Mouse (Mus musculus): Measurements from ENCODE around the gene 1700014D04Rik.
"Not testable (repeated sequence)": the region's sequence is repeated elsewhere in the genome, so short reads cannot be mapped to it uniquely, and the experiment has no call there.

The 1700014D04Rik gene

GRCm38 (mm10) chr13:59746711-59747110 is at the start of gene 1700014D04Rik:
TSS of gene 1700014D04Rik (minus strand) at chr13:59746752.
- in situ Hi-C loops (cut with MboI; ENCODE audit: low sequenced_read_pairs): loop anchor here (25.0 kb wide), 1 partner anchor 309 kb away; no protein-coding TSS in a partner anchor

DNA sequence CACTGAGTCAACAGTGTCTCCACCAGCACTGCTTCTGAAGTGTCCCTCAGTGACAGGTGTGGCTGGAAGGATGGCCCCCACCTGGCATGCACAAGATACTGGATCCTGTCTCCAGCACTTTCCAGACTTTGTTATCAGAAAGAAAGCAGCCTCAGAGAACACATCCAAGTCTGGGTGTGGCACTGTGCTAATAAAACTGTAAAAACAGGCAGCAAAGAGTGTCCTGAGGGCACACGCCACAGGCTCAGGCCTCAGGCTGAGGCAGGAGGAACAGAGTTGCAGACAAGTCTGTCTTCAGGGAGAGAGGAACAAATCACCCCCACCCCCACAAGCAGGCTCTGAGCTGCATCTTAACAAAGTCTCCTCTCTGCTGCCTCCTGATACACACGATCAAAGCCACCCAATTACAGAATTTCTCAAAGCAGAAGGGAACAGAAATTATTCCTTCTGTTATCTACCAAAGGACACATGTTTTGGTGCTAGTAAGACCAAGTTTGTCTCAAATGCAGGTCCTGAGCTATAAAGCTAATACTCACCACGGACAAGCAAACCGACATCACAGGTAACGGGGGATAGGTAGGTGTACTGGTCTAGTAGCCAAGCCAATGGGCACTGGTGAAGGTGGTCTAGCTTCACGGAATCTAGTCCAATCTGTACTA is 49.4 kb upstream of the 1700014D04Rik start:
- in situ Hi-C loops (cut with MboI; ENCODE audit: low sequenced_read_pairs): no loop called here

- in situ Hi-C loops (cut with MboI; ENCODE audit: low sequenced_read_pairs): no loop called here
Observed at GRCm38 (mm10) chr13:59794786-59795185, 48.2 kb upstream of the 1700014D04Rik start.

DNA sequence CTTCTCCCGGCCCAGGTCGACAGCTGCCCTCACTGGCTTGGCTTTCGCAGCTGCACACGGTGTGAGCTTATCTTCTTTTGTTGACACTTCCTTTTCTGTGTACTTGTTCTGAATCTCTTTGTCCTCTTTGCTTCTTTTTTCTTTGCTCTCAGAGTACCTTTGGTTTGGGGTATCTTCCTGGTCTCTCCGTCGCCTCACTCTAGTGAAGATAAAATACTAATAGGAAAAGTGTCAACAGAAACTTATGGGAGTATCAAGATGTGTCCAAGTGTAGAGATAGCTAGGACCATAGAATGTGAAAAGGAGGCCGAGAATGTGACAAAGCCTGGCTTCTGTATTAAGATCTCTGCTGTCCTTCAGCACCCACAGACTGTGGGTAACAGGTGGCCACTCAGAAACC is 35.6 kb upstream of the 1700014D04Rik start, which contains the start of gene Gm49354:
Gm49354 (minus strand) TSS at position 101 of the 400 bp plus-strand sequence.
- in situ Hi-C loops (cut with MboI; ENCODE audit: low sequenced_read_pairs): no loop called here

DNA sequence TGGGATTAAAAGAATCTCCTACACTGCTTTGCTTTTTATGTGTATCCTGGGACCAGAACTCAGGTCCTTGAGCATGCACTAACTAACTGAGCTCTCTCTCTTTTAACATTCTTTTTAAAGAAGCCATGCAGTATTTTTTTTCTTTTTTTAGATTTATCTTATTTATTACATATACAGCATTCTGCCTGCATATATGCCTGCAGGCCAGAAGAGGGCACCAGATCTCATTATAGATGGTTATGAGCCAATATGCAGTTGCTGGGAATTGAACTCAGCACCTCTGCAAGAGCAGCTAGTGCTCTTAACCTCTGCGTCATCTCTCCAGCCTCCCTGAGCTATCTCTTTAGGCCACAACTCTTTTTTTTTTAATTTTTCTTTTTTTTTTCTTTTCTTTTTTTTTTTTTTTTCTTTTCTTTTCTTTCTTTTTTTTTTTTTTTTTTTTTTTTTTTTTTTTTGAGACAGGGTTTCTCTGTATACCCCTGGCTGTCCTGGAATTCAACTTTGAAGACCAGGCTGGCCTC is 33.3 kb upstream of the 1700014D04Rik start:
- in situ Hi-C loops (cut with MboI; ENCODE audit: low sequenced_read_pairs): not testable (repeated sequence)

DNA sequence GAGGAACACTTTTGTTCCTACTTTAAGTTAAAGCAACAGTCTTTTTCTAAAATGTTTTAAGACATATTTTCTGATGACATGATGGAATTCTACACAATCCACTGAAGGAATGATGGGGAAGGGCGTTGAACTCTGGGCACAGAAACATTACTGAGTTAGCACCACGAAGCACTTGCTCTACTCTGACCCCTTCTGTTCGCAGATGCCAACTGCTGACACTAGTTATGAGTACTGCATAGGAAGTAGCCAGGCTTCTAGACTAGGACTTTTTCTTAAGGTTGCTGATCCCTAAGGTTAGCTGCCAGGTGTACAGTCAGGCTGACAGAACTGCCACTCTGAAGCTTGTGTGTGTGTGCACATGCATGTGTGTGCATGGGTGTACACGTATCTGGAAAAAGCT is 32.7 kb upstream of the 1700014D04Rik start:
- in situ Hi-C loops (cut with MboI; ENCODE audit: low sequenced_read_pairs): no loop called here

GRCm38 (mm10) chr13:59775168-59775567 is 28.6 kb upstream of the 1700014D04Rik start:
- in situ Hi-C loops (cut with MboI; ENCODE audit: low sequenced_read_pairs): no loop called here

DNA sequence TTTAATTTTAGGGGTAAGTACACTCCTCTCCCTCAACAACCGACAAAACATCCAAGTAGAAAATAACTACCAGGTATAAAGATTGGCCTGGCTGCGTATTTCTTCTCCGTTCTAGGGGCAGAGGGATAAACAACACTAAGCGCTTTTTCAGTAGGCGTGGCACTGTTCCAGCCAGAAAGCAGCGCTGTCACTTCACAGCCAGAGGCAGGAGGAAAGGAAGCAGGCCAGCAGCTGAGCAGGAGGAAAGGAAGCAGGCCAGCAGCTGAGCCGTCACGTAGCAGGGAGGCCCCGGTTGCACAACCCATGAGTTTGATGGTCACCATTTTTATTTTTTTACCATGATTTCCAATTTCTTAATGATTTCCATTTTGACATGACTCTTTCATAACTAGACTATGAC is 24.7 kb upstream of the 1700014D04Rik start:
- in situ Hi-C loops (cut with MboI; ENCODE audit: low sequenced_read_pairs): no loop called here

DNA sequence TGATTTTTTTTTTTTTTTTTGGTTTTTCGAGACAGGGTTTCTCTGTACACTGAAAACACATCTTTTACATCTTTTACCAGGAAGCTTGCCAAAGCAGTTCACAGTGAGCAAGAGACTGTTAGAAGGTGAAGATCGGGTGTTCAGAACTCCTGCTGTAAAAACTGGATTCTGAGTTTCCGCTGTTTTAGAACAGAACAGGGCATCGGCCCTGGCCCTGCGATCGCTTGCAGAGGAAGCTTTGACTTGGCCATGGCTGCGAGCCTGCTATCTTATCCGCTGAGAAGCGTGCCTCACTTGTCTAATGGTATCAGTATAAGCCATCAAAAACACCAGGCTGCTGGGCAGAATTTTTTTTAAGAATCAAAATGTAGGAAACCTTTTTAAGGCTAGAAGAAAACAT is 24.3 kb upstream of the 1700014D04Rik start:
- in situ Hi-C loops (cut with MboI; ENCODE audit: low sequenced_read_pairs): no loop called here

DNA sequence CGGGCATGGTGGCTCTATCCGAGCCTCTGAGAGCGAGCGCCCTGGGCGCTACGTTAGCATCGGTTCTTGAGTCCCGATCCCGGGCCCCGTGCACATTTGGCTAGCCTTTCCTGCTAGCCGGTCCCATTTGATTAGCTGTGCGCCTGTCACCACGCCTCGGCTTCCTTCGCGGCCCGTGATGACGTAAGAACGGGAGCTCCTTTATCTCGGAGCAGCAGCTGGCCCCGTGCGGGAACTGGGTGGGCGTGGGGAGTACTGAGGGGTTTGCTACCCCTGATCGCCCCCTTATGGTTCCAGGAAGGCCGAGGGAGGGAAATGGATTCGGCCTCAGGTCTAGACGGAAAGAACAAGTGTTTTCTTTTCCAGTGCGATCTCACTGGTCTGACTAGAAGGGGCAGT is 23.6 kb upstream of the 1700014D04Rik start:
- in situ Hi-C loops (cut with MboI; ENCODE audit: low sequenced_read_pairs): no loop called here

GRCm38 (mm10) chr13:59769296-59770163 is 23.0 kb upstream of the 1700014D04Rik start, which contains the start of gene Isca1:
TSS of gene Isca1 (minus strand) at chr13:59769810.
- in situ Hi-C loops (cut with MboI; ENCODE audit: low sequenced_read_pairs): no loop called here

- in situ Hi-C loops (cut with MboI; ENCODE audit: low sequenced_read_pairs): no loop called here
Observed at GRCm38 (mm10) chr13:59768531-59768930, 22.0 kb upstream of the 1700014D04Rik start.

- in situ Hi-C loops (cut with MboI; ENCODE audit: low sequenced_read_pairs): no loop called here
Observed at GRCm38 (mm10) chr13:59766786-59767515, 20.4 kb upstream of the 1700014D04Rik start.

DNA sequence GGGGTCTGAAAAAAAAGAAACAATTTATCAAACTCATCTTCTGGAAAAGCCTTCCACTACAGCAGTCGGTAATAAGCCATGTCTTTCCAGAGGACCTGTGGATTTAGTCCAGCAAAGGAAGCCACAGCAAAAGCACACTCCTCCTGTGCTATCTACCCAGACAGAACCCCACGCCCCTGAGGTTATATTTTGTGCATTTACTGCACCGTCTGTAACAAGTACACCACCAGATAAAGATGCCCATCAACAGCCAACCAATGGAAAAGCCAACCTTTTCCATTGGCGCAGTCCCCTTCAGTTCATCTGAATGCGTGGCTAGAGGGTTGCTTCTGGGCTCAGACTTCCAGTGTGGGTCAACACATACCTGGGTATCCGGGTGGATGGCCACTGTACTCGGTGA is 16.2 kb upstream of the 1700014D04Rik start:
- in situ Hi-C loops (cut with MboI; ENCODE audit: low sequenced_read_pairs): no loop called here

DNA sequence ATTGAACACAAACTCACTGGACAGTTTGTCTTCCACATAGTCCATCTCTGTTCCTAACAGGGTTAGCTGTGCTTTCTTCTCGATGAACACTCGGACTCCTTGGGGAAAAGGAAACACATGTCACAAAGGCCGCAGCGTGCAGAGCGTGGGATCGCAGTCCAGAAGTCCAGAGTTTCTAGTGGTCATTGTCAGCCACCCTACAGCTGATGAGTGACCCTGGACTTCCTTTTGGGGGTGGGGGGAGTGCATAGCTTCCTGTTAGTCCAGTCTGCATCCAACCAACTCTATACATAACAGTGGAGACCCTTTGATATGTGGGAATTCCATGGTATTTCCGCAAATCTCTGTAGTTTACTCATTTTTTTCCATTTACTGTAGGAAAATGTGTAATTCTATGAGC is 10.4 kb upstream of the 1700014D04Rik start:
- in situ Hi-C loops (cut with MboI; ENCODE audit: low sequenced_read_pairs): no loop called here

GRCm38 (mm10) chr13:59750310-59750709 is 3.8 kb upstream of the 1700014D04Rik start:
- in situ Hi-C loops (cut with MboI; ENCODE audit: low sequenced_read_pairs): no loop called here

- in situ Hi-C loops (cut with MboI; ENCODE audit: low sequenced_read_pairs): loop anchor here (25.0 kb wide), 1 partner anchor 309 kb away; no protein-coding TSS in a partner anchor
Observed at GRCm38 (mm10) chr13:59746164-59746563, 388 bp downstream of the 1700014D04Rik start.

- in situ Hi-C loops (cut with MboI; ENCODE audit: low sequenced_read_pairs): loop anchor here (25.0 kb wide), 1 partner anchor 308 kb away; no protein-coding TSS in a partner anchor
Observed at GRCm38 (mm10) chr13:59745462-59745861, 1.1 kb downstream of the 1700014D04Rik start.

DNA sequence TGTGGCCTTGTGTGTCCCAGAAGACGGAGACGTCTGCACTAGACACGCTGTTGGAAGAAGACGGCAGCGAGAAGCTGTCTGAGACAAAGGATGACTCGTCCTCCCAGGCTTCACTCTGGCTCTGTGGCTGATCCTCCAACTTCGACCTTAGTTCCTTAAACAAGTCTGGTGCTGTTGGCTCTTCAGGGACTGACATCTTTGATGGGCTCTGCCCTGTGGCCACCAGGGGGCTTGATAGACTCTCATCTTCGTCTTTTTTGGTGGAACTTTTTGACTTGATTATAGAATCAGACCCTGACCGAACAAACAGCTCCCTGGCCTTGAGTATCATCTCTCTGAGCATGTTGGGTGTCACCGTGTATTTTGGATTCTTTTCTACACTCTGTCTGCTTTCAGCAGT is 4.9 kb downstream of the 1700014D04Rik start:
- in situ Hi-C loops (cut with MboI; ENCODE audit: low sequenced_read_pairs): loop anchor here (25.0 kb wide), 1 partner anchor 304 kb away; no protein-coding TSS in a partner anchor

GRCm38 (mm10) chr13:59741096-59741495 is 5.5 kb downstream of the 1700014D04Rik start:
- in situ Hi-C loops (cut with MboI; ENCODE audit: low sequenced_read_pairs): loop anchor here (25.0 kb wide), 1 partner anchor 304 kb away; no protein-coding TSS in a partner anchor

DNA sequence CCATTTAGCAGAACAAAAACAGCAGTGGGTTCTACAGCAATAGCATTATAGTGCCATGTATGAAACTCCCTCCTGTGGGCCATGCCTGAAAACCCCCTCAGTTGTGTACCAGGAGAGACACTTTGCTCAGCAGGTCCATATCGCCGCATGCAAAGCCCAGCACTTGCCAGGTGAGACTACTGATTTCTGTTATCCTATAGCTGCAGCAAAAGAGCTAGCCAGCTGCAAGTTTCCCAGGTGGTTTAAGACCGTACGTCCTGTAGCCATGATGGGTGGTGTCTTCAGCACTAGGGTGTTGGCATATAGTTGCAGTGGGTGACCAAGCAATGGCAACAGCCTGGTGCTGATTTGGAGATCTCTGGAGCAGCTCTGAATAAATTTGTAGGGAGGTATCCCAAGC is 7.2 kb downstream of the 1700014D04Rik start:
- in situ Hi-C loops (cut with MboI; ENCODE audit: low sequenced_read_pairs): loop anchor here (25.0 kb wide), 1 partner anchor 302 kb away; no protein-coding TSS in a partner anchor

Measured in CH12F3 (cell line).